Mouse (Mus musculus): ENCODE measurements around the gene Rpl13. TPM values are rescaled to one million over a fixed set of nuclear protein-coding genes. Genes with fewer than 3 reads are reported as not detected.

The Rpl13 gene
- polyA plus RNA-seq (2015; fragmentation: Nextera tagmentation; extraction: Ambion mirVana), result 1,556 and 1,800 TPM in 2 replicates

GRCm38 (mm10) chr8:123101735-123102685, at the start of gene Rpl13:
Rpl13 (plus strand) TSS chr8:123102350.

GRCm38 (mm10) chr8:123062721-123063120, 39.4 kb upstream of the Rpl13 start, which contains the start of gene Spg7:
Spg7 (plus strand) TSS chr8:123062942.

GRCm38 (mm10) chr8:123117127-123117731, 15.1 kb downstream of the Rpl13 start, which contains the start of gene Cpne7:
Cpne7 (plus strand) TSS chr8:123117374.

Small RNA genes within 50 kb of the gene (microRNA-seq; reads per million reads assigned to microRNA genes)
- gene Mir7079 (ENCODE audit: borderline replicate concordance, insufficient number of aligned reads) (not detected), gene Mir7080 (ENCODE audit: borderline replicate concordance, insufficient number of aligned reads) (1.1 reads per million)

Other genes starting within 250 kb of the Rpl13 start
- gene Ankrd11, start 60.1 kb upstream of the Rpl13 start, polyA plus RNA-seq (2015; fragmentation: Nextera tagmentation; extraction: Ambion mirVana), result 49.6 and 63.9 TPM in 2 replicates
- gene Spg7, start 39.4 kb upstream of the Rpl13 start, polyA plus RNA-seq (2015; fragmentation: Nextera tagmentation; extraction: Ambion mirVana), result 30.4 and 53.2 TPM in 2 replicates
- 1.9 and 2.1 TPM in 2 replicates for gene Cpne7, start 15.0 kb downstream of the Rpl13 start, polyA plus RNA-seq (2015; fragmentation: Nextera tagmentation; extraction: Ambion mirVana)
- gene Sult5a1, start 56.0 kb downstream of the Rpl13 start, polyA plus RNA-seq (2015; fragmentation: Nextera tagmentation; extraction: Ambion mirVana), result 32.0 and 64.8 TPM in 2 replicates
- 39.7 and 90.2 TPM in 2 replicates for gene Dpep1, start 83.9 kb downstream of the Rpl13 start, polyA plus RNA-seq (2015; fragmentation: Nextera tagmentation; extraction: Ambion mirVana)
- 135 and 154 TPM in 2 replicates for gene Chmp1a, start 110.4 kb downstream of the Rpl13 start, polyA plus RNA-seq (2015; fragmentation: Nextera tagmentation; extraction: Ambion mirVana)
- 4.3 and 5.1 TPM in 2 replicates for gene Spata33, start 110.5 kb downstream of the Rpl13 start, polyA plus RNA-seq (2015; fragmentation: Nextera tagmentation; extraction: Ambion mirVana)
- 27.2 and 30.8 TPM in 2 replicates for gene Cdk10, start 122.5 kb downstream of the Rpl13 start, polyA plus RNA-seq (2015; fragmentation: Nextera tagmentation; extraction: Ambion mirVana)
- gene Spata2l, start 133.9 kb downstream of the Rpl13 start, polyA plus RNA-seq (2015; fragmentation: Nextera tagmentation; extraction: Ambion mirVana), result 3.3 and 8.4 TPM in 2 replicates
- gene Zfp276, start 151.8 kb downstream of the Rpl13 start, polyA plus RNA-seq (2015; fragmentation: Nextera tagmentation; extraction: Ambion mirVana), result 11.6 and 13.3 TPM in 2 replicates
- 17.0 and 18.7 TPM in 2 replicates for gene Vps9d1, start 152.0 kb downstream of the Rpl13 start, polyA plus RNA-seq (2015; fragmentation: Nextera tagmentation; extraction: Ambion mirVana)
- 5.5 and 11.5 TPM in 2 replicates for gene Fanca, start 216.2 kb downstream of the Rpl13 start, polyA plus RNA-seq (2015; fragmentation: Nextera tagmentation; extraction: Ambion mirVana)
- 4.2 and 6.7 TPM in 2 replicates for gene Spire2, start 230.4 kb downstream of the Rpl13 start, polyA plus RNA-seq (2015; fragmentation: Nextera tagmentation; extraction: Ambion mirVana)